Mouse (Mus musculus): ENCODE results near the gene Pdzd2.

- TF ChIP-seq CTCF (IDR thresholded peaks at IDR 0.05) (no peak), EP300 (IDR thresholded peaks at IDR 0.05) (no peak)
These were observed 125.7 kb downstream of the Pdzd2 start for GRCm38 (mm10) chr15:12614011-12614410.
